Mouse (Mus musculus) thymus, adult 2 months (tissue): ENCODE measurements around the gene Snx21. TPM values are rescaled to one million over a fixed set of nuclear protein-coding genes. Genes with fewer than 3 reads are reported as not detected.

ENCODE experiments used
- DNase-seq: peaks from one replicate; pipeline ENCODE4 v3.0.0; 2021
- H3K27ac ChIP-seq: fragments of 200-500 bp; 2 replicates; pipeline ENCODE4 v1.5.1; 2012; ENCODE audit warnings: low read length, control low read depth; ENCODE audit not compliant: control insufficient read depth, insufficient read depth
- H3K27me3 ChIP-seq: fragments of 200-500 bp; 2 replicates; pipeline ENCODE4 v1.6.1; 2012; ENCODE audit warnings: mild to moderate bottlenecking, low read length, moderate library complexity, mixed read lengths; ENCODE audit not compliant: control insufficient read depth, insufficient read depth
- H3K36me3 ChIP-seq: fragments of 200-500 bp; 2 replicates; pipeline ENCODE4 v1.6.1; 2012; ENCODE audit warnings: mild to moderate bottlenecking, low read length, moderate library complexity; ENCODE audit not compliant: control insufficient read depth, insufficient read depth
- H3K4me1 ChIP-seq: fragments of 200-500 bp; replicated peaks from 2 replicates; pipeline ENCODE4 v1.6.1; 2012; ENCODE audit warnings: low read length; ENCODE audit not compliant: control insufficient read depth, insufficient read depth
- H3K4me3 ChIP-seq: fragments of 200-500 bp; 2 replicates; pipeline ENCODE4 v1.5.1; 2012; ENCODE audit warnings: mild to moderate bottlenecking, low read length, control low read depth, moderate library complexity; ENCODE audit not compliant: control insufficient read depth, insufficient read depth
- CTCF ChIP-seq: fragments of 200-500 bp; IDR thresholded peaks from 2 replicates; pipeline ENCODE4 v1.5.1; 2012; ENCODE audit warnings: mild to moderate bottlenecking, control low read depth, low read length, moderate library complexity, borderline replicate concordance; ENCODE audit not compliant: control insufficient read depth, poor library complexity, insufficient read depth; ENCODE audit errors: extremely low read depth
- POLR2A ChIP-seq: fragments of 200-500 bp; IDR thresholded peaks from 2 replicates; pipeline ENCODE4 v1.6.1; 2012; ENCODE audit warnings: mild to moderate bottlenecking, low read length, control low read depth, moderate library complexity; ENCODE audit not compliant: control insufficient read depth, poor library complexity, insufficient read depth; ENCODE audit errors: extremely low read depth
- WGBS: fragments of 180-500 bp; shearing (Covaris S2); methylation state at CpG from one replicate; pipeline ENCODE4 v1.1.7; 2018; 5-methylcytosine and 5-hydroxymethylcytosine counted together
- polyA plus RNA-seq: library from polyadenylated mRNA; depleted of rRNA; stranded (reverse); fragments of >200 nt; gene quantifications from 2 replicates; pipeline ENCODE4 v1.2.3, GENCODE M21; 2012

The Snx21 gene
- polyA plus RNA-seq, 1 experiment = 11.9 TPM

- Histone ChIP-seq H3K27ac (no peak overlapping the region), H3K36me3 (peaks cover 3% of the 10 kb centered on the region; the same call in 1 of the 2 replicates), H3K27me3 (no peaks in the 10 kb centered on the region), H3K4me1 (no peaks in the 10 kb centered on the region), H3K4me3 (no peak overlapping the region)
- DNase-seq = no peak
- TF ChIP-seq POLR2A (no peak), CTCF (no peak)
- WGBS = 78% methylated on average over 17 of the region's 17 CpGs
Observed at GRCm38 (mm10) chr2:164776801-164777200, 8.8 kb upstream of the Snx21 start.

GRCm38 (mm10) chr2:164777246-164778014 lies 8.2 kb upstream of the Snx21 start:
- no peak for TF ChIP-seq POLR2A
- no peak for TF ChIP-seq CTCF
- no peak overlapping the region for H3K27ac ChIP-seq
- H3K4me3 ChIP-seq = no peak overlapping the region
- H3K36me3 ChIP-seq = no peaks in the 10 kb centered on the region
- no peaks in the 10 kb centered on the region for H3K27me3 ChIP-seq
- no peak for DNase-seq
- H3K4me1 ChIP-seq = no peaks in the 10 kb centered on the region
- WGBS = 82% methylated on average over 30 of the region's 30 CpGs

- H3K4me3 ChIP-seq = no peak overlapping the region
- DNase-seq = no peak
- H3K4me1 ChIP-seq = no peaks in the 10 kb centered on the region
- no peaks in the 10 kb centered on the region for H3K36me3 ChIP-seq
- TF ChIP-seq CTCF (no peak), POLR2A (no peak)
- 92% methylated on average over 11 of the region's 11 CpGs for WGBS
- no peaks in the 10 kb centered on the region for H3K27me3 ChIP-seq
- no peak overlapping the region for H3K27ac ChIP-seq
Observed at GRCm38 (mm10) chr2:164778015-164778287, 7.7 kb upstream of the Snx21 start.

GRCm38 (mm10) chr2:164778809-164779208 lies 6.8 kb upstream of the Snx21 start:
- Histone ChIP-seq H3K4me1 (no peaks in the 10 kb centered on the region), H3K4me3 (no peak overlapping the region), H3K27me3 (no peaks in the 10 kb centered on the region), H3K27ac (no peak overlapping the region), H3K36me3 (no peaks in the 10 kb centered on the region)
- no peak for DNase-seq
- WGBS = 83% methylated on average over 7 of the region's 7 CpGs
- TF ChIP-seq CTCF = no peak
- TF ChIP-seq POLR2A = no peak

GRCm38 (mm10) chr2:164779481-164780086 lies 6.0 kb upstream of the Snx21 start, which contains the start of gene Tnnc2:
Gene Tnnc2, minus strand, starts transcription at chr2:164779967.
- H3K27me3 ChIP-seq = no peaks in the 10 kb centered on the region
- WGBS = 89% methylated on average over 8 of the region's 8 CpGs
- no peak for DNase-seq
- no peak within 1 kb of the TSS for H3K27ac ChIP-seq
- no peak for TF ChIP-seq POLR2A
- TF ChIP-seq CTCF = no peak
- H3K4me1 ChIP-seq = no peaks in the 10 kb centered on the region
- no peak within 1 kb of the TSS for H3K4me3 ChIP-seq
- H3K36me3 ChIP-seq = no peaks in the 10 kb centered on the region

- Histone ChIP-seq H3K27me3 (no peaks in the 10 kb centered on the region), H3K27ac (no peak overlapping the region), H3K36me3 (no peaks in the 10 kb centered on the region), H3K4me3 (no peak overlapping the region), H3K4me1 (peaks cover 8% of the 10 kb centered on the region)
- 92% methylated on average over 4 of the region's 4 CpGs for WGBS
- no peak for DNase-seq
- TF ChIP-seq POLR2A (no peak), CTCF (no peak)
Observed at GRCm38 (mm10) chr2:164781876-164782275, 3.7 kb upstream of the Snx21 start.
